Comparison of ENCODE assay signal across 12 mouse cellular contexts in the genomic region with DNA sequence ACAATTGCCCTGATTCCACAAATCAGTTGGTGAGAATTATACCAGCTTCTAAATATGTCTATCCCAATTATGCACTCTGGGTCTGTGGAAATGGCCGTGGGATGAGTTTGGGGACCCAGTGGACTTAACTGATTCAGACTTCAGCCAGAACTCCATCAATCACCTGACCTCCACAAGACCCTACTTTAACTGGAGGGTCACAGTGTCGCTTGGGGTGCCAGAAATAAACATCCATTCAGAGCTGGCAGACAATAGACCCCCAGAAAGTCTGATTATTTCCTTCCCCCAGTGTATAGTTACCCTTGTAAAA. TPM values are rescaled to one million over a fixed set of nuclear protein-coding genes. Genes with fewer than 3 reads are reported as not detected.
DNase-seq lines count a peak whose midpoint lies in the region; ATAC-seq and TF ChIP-seq lines count a peak whose summit lies in the region.
"Had no signal": no experiment of that assay in that cellular context is flagged by ENCODE, and none has a peak within 500 bp of the region (broad histone marks: within the 10 kb centered on the region; RNA-seq: fewer than 3 reads in every experiment).

No protein-coding gene starts in this region.

- no peak for ATAC-seq in heart, embryonic 16.5 days (replicated peaks; ENCODE audit: extremely low read depth, insufficient read depth, low FRiP score)
- ATAC-seq in G1E (ENCODE audit: extremely low read depth, insufficient number of reproducible peaks, low FRiP score, poor library complexity, severe bottlenecking) = 0 out of 2 replicates have a peak, but pooled peaks have one; percentile 34
- 0 out of 2 replicates have a peak, but pooled peaks have one; percentile 12 for ATAC-seq in forebrain, embryonic 16.5 days
- ATAC-seq in liver, embryonic 12.5 days = no peak
- ATAC-seq in erythroid progenitor cell, adult 5-6 weeks (replicated peaks; ENCODE audit: low FRiP score, poor library complexity, severe bottlenecking) = no peak

- no peak overlapping the region for H3K27ac ChIP-seq in heart, embryonic 16.5 days (ENCODE audit: low read length)
- no peak overlapping the region for H3K27ac ChIP-seq in forebrain, embryonic 16.5 days (ENCODE audit: low read length)
- no peak overlapping the region for H3K27ac ChIP-seq in liver, embryonic 12.5 days
- H3K27ac ChIP-seq: heart, adult 2 months had no signal

- H3K36me3 ChIP-seq in heart, embryonic 16.5 days (ENCODE audit: control insufficient read depth, insufficient read depth) = no peaks in the 10 kb centered on the region
- no peaks in the 10 kb centered on the region for H3K36me3 ChIP-seq in G1E (replicated peaks)
- no peaks in the 10 kb centered on the region for H3K36me3 ChIP-seq in forebrain, embryonic 16.5 days (ENCODE audit: control insufficient read depth, insufficient read depth)
- no peaks in the 10 kb centered on the region for H3K36me3 ChIP-seq in liver, embryonic 12.5 days

- H3K4me1 ChIP-seq in heart, embryonic 16.5 days (ENCODE audit: control insufficient read depth, insufficient read depth, low read length) = 0 out of 2 replicates have a peak, but pooled peaks cover 2% of the 10 kb centered on the region
- peaks cover 3% of the 10 kb centered on the region; the same call in 1 of the 2 replicates for H3K4me1 ChIP-seq in G1E (ENCODE audit: insufficient read depth, low read depth, low read length)
- no peaks in the 10 kb centered on the region for H3K4me1 ChIP-seq in forebrain, embryonic 16.5 days (replicated peaks; ENCODE audit: control insufficient read depth, insufficient read depth, low read length)
- no peaks in the 10 kb centered on the region for H3K4me1 ChIP-seq in liver, embryonic 12.5 days

- no peak for TF ChIP-seq CTCF in G1E (IDR thresholded peaks at IDR 0.05; ENCODE audit: low read depth, low read length)

- WGBS in heart, embryonic 16.5 days = 31% methylated on average over 2 of the region's 2 CpGs
- WGBS in forebrain, embryonic 16.5 days = 44% methylated on average over 2 of the region's 2 CpGs
- 38% methylated on average over 2 of the region's 2 CpGs for WGBS in liver, embryonic 12.5 days (ENCODE audit: insufficient replicate concordance)

- DNase-seq in heart, adult 8-10 months (ENCODE audit: low spot score) = no peak
- no peak for DNase-seq in G1E (ENCODE audit: low spot score)
- DNase-seq in adrenal gland, postnatal 25 days = no peak
- no peak for DNase-seq in left cerebral cortex, postnatal 36 days (ENCODE audit: low spot score in 2 of 2)

- H3K9ac ChIP-seq in heart, embryonic 16.5 days (ENCODE audit: low read length) = peak overlapping the region; percentile 53
- H3K9ac ChIP-seq in forebrain, embryonic 16.5 days (replicated peaks; ENCODE audit: low read depth, low read length) = no peak overlapping the region
- no peak overlapping the region for H3K9ac ChIP-seq in liver, embryonic 12.5 days

- H3K27me3 ChIP-seq in heart, embryonic 16.5 days (ENCODE audit: control insufficient read depth, insufficient read depth, low read length) = no peaks in the 10 kb centered on the region
- H3K27me3 ChIP-seq in G1E (ENCODE audit: insufficient read depth, low read length) = peaks cover 5% of the 10 kb centered on the region; the same call in 1 of the 2 replicates
- H3K27me3 ChIP-seq in forebrain, embryonic 16.5 days (replicated peaks; ENCODE audit: control insufficient read depth, insufficient read depth, low read length) = no peaks in the 10 kb centered on the region
- no peaks in the 10 kb centered on the region for H3K27me3 ChIP-seq in liver, embryonic 12.5 days (replicated peaks)

- H3K9me3 ChIP-seq in heart, embryonic 16.5 days (replicated peaks; ENCODE audit: control insufficient read depth, low read length) = no peaks in the 10 kb centered on the region
- H3K9me3 ChIP-seq in G1E (replicated peaks) = no peaks in the 10 kb centered on the region
- no peaks in the 10 kb centered on the region for H3K9me3 ChIP-seq in forebrain, embryonic 16.5 days (ENCODE audit: control insufficient read depth, low read length)
- H3K9me3 ChIP-seq in liver, embryonic 12.5 days (replicated peaks) = no peaks in the 10 kb centered on the region

- intact Hi-C loops in left cerebral cortex, postnatal 36 days (cut with DNase I) = no loop called here

- peak overlapping the region; percentile 50 for H3K4me3 ChIP-seq in heart, embryonic 16.5 days (ENCODE audit: low read length)
- no peak overlapping the region for H3K4me3 ChIP-seq in G1E (ENCODE audit: low read depth, low read length)
- H3K4me3 ChIP-seq in forebrain, embryonic 16.5 days (replicated peaks; ENCODE audit: low read length) = no peak overlapping the region; the same call in 1 of the 2 replicates
- H3K4me3 ChIP-seq in liver, embryonic 12.5 days = peak overlapping the region; percentile 8; the same call in 1 of the 2 replicates
- H3K4me3 ChIP-seq: heart, adult 2 months had no signal

- peak overlapping the region; percentile 58 for H3K4me2 ChIP-seq in heart, embryonic 16.5 days (ENCODE audit: low read depth, low read length)
- H3K4me2 ChIP-seq in forebrain, embryonic 16.5 days (ENCODE audit: low read length) = peak overlapping the region; percentile 16; the same call in 1 of the 2 replicates
- peak overlapping the region; percentile 21 for H3K4me2 ChIP-seq in liver, embryonic 12.5 days

RNA-seq across cellular contexts. Expression of a gene that starts 37.0 kb away (rescaled TPM):
- not detected in 2 replicates for polyA plus RNA-seq in heart, embryonic 16.5 days (2015; fragmentation: Nextera tagmentation; extraction: Ambion mirVana)
- not detected for total RNA-seq in heart, adult 8-10 months (2022)
- total RNA-seq in G1E (2014; fragmentation: Nextera tagmentation) (not detected in 2 replicates), G1E (2017) (0.12 and 0.16 TPM in 2 replicates)
- not detected in 2 replicates for polyA plus RNA-seq in G1E (2012)
- polyA plus RNA-seq in forebrain, embryonic 16.5 days (2015; fragmentation: Nextera tagmentation; extraction: Ambion mirVana) = not detected in 2 replicates
- not detected in 2 replicates for polyA plus RNA-seq in liver, embryonic 12.5 days (2016; fragmentation: Nextera tagmentation; extraction: Ambion mirVana)
- total RNA-seq in adrenal gland, postnatal 25 days (2021) = not detected in 2 replicates
- total RNA-seq in left cerebral cortex, postnatal 36 days (2021) = not detected
- total RNA-seq in erythroid progenitor cell, adult 5-6 weeks (2015; ENCODE audit: low replicate concordance) = not detected in 2 replicates
- not detected in 2 replicates for total RNA-seq in erythroid progenitor cell, adult 5-6 weeks (2017; ENCODE audit: low replicate concordance)
- total RNA-seq: adrenal gland, postnatal 14 days; heart, adult 2 months; left cerebral cortex, postnatal 25 days had no signal
- polyA plus RNA-seq: cortical plate, adult 2 months; heart, adult 2 months had no signal

Comparison
In these comparisons a context has a peak if more than half of its experiments do, and no peak if none do; other contexts are left out.
1. ATAC-seq: peak in G1E (single experiment) and forebrain, embryonic 16.5 days (single experiment); none in heart, embryonic 16.5 days (single experiment), liver, embryonic 12.5 days (single experiment) and erythroid progenitor cell, adult 5-6 weeks (single experiment).
2. H3K4me3 ChIP-seq: peak in heart, embryonic 16.5 days (single experiment) and liver, embryonic 12.5 days (single experiment); none in G1E (single experiment) and forebrain, embryonic 16.5 days (single experiment).
3. Peak in every context shown above with its lines, with median percentiles within 50 percentile points of each other: H3K4me2 ChIP-seq.